Mouse (Mus musculus) stomach, postnatal 0 days (tissue): ENCODE measurements at regions not wholly inside any gene's neighbourhood (a gene's known extent, or its start where the extent isn't known, plus 50 kb on each side); places are given as distances from the start of the nearest gene placed in this dataset.

Source experiments
- ATAC-seq: fragments of 200-750 bp; cut with Nextera tagmentation; 2 replicates; pipeline ENCODE4 v1.8.0; 2017; ENCODE audit not compliant: low FRiP score, low TSS enrichment
- DNase-seq: peaks from one replicate; pipeline ENCODE4 v3.0.0-alpha.2; 2016; ENCODE audit warnings: low spot score
- H3K27ac ChIP-seq: fragments of 300-500 bp; sonication (generic); replicated peaks from 2 replicates; pipeline ENCODE4 v1.5.1; 2014; ENCODE audit warnings: mild to moderate bottlenecking, control low read depth
- H3K27me3 ChIP-seq: fragments of 300-500 bp; sonication (generic); 2 replicates; pipeline ENCODE4 v1.6.1; 2014; ENCODE audit warnings: low read length; ENCODE audit not compliant: control insufficient read depth, insufficient read depth
- H3K36me3 ChIP-seq: fragments of 300-500 bp; sonication (generic); 2 replicates; pipeline ENCODE4 v1.6.1; 2014; ENCODE audit warnings: low read length, mixed read lengths; ENCODE audit not compliant: control insufficient read depth, insufficient read depth
- H3K4me1 ChIP-seq: fragments of 300-500 bp; sonication (generic); replicated peaks from 2 replicates; pipeline ENCODE4 v1.6.1; 2014; ENCODE audit warnings: antibody characterized with exemption; ENCODE audit not compliant: control insufficient read depth, insufficient read depth
- H3K4me2 ChIP-seq: fragments of 300-500 bp; sonication (generic); replicated peaks from 2 replicates; pipeline ENCODE4 v1.6.1; 2014; ENCODE audit warnings: low read depth, mild to moderate bottlenecking, control low read depth, moderate library complexity
- H3K4me3 ChIP-seq: fragments of 300-500 bp; sonication (generic); 2 replicates; pipeline ENCODE4 v1.5.1; 2014; ENCODE audit warnings: low read depth, low read length, control low read depth
- H3K9ac ChIP-seq: fragments of 300-500 bp; sonication (generic); 2 replicates; pipeline ENCODE4 v1.6.1; 2014; ENCODE audit warnings: mild to moderate bottlenecking, low read length, control low read depth, mixed read lengths
- H3K9me3 ChIP-seq: fragments of 300-500 bp; sonication (generic); 2 replicates; pipeline ENCODE4 v1.6.1; 2016; ENCODE audit warnings: low read length; ENCODE audit not compliant: control insufficient read depth
- CTCF ChIP-seq: IDR thresholded peaks from 2 replicates; pipeline ENCODE4 v1.5.1; 2016; ENCODE audit warnings: antibody characterized with exemption, low read depth, mild to moderate bottlenecking, moderate library complexity
- EP300 ChIP-seq: optimal IDR thresholded peaks from 2 replicates; pipeline ENCODE3; 2016; ENCODE audit warnings: antibody characterized with exemption
- WGBS: fragments of 180-500 bp; shearing (Covaris S2); extraction: QIAGEN DNeasy Blood & Tissue Kit; methylation state at CpG from one replicate; pipeline ENCODE4 v1.1.7; 2014; 5-methylcytosine and 5-hydroxymethylcytosine counted together

- DNase-seq, result no peak
- H3K4me3 ChIP-seq, result no peak overlapping the region
- WGBS, result 36% methylated on average over 2 of the region's 2 CpGs
These were observed 314.5 kb upstream of the Trib2 start for GRCm38 (mm10) chr12:16131028-16131739.

GRCm38 (mm10) chr12:16130605-16131004 lies 313.9 kb upstream of the Trib2 start:
- TF ChIP-seq EP300, result no peak
- ATAC-seq (no peak), DNase-seq (no peak)
- no peak overlapping the region for H3K4me3 ChIP-seq
- no peak overlapping the region for H3K27ac ChIP-seq
- 60% methylated on average over 1 of the region's 1 CpGs for WGBS
- no peaks in the 10 kb centered on the region for H3K36me3 ChIP-seq
- no peaks in the 10 kb centered on the region for H3K27me3 ChIP-seq
- no peaks in the 10 kb centered on the region for H3K4me1 ChIP-seq
- no peak overlapping the region for H3K4me2 ChIP-seq
- no peak overlapping the region for H3K9ac ChIP-seq
- H3K9me3 ChIP-seq, result no peaks in the 10 kb centered on the region

More at GRCm38 (mm10) chr12:16131028-16131739, 314.5 kb upstream of the Trib2 start:
- no peak for ATAC-seq
- Histone ChIP-seq H3K27ac (no peak overlapping the region), H3K27me3 (no peaks in the 10 kb centered on the region), H3K4me1 (no peaks in the 10 kb centered on the region), H3K9me3 (no peaks in the 10 kb centered on the region), H3K9ac (no peak overlapping the region), H3K36me3 (no peaks in the 10 kb centered on the region), H3K4me2 (no peak overlapping the region)
- TF ChIP-seq EP300, result no peak
- no peak for TF ChIP-seq CTCF

DNA sequence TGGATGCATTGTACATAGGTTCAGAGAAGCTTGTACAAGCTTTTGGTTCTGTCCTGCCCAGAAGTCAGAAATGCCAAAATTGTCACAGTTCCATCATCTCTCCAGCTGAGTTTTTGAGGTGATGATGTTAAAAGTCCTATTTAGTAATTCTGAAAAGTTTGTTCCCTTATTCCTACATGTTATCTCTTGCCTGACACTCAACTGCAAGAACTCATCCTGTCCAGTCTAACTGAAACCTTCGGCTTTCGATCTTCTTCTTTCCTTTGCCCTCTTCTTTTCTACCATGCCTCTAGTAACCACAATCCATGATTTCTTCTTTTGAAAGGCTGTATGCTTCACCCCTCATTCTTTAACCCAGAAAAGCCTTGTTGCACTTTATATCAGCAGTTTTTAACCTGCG lies 313.2 kb upstream of the Trib2 start:
- H3K27me3 ChIP-seq, result no peaks in the 10 kb centered on the region
- no peak overlapping the region for H3K4me3 ChIP-seq
- DNase-seq (no peak), ATAC-seq (no peak)
- H3K36me3 ChIP-seq, result no peaks in the 10 kb centered on the region
- H3K9me3 ChIP-seq, result no peaks in the 10 kb centered on the region
- no peak for TF ChIP-seq EP300
- TF ChIP-seq CTCF, result no peak
- no peaks in the 10 kb centered on the region for H3K4me1 ChIP-seq
- 88% methylated on average over 3 of the region's 3 CpGs for WGBS
- no peak overlapping the region for H3K9ac ChIP-seq
- H3K27ac ChIP-seq, result no peak overlapping the region
- H3K4me2 ChIP-seq, result no peak overlapping the region

DNA sequence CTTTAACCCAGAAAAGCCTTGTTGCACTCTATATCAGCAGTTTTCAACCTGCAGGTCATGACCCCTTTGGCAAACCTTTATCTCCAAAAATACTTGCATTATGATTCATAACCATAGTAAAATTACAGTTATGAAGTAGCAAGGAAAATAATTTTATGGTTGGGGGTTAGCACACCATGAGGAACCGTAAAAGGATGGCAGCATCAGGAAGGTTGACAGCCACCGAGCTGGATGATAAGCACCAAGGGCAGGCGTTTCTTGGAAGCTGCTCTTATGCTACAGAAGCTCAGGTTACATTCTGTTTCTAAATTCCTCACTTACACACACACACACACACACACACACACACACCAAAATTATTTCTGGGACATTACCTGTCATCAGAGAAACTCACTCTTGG lies 312.5 kb upstream of the Trib2 start:
- Histone ChIP-seq H3K27ac (no peak overlapping the region), H3K4me2 (no peak overlapping the region), H3K9me3 (no peaks in the 10 kb centered on the region), H3K4me1 (no peaks in the 10 kb centered on the region), H3K27me3 (no peaks in the 10 kb centered on the region), H3K9ac (no peak overlapping the region), H3K36me3 (no peaks in the 10 kb centered on the region), H3K4me3 (no peak overlapping the region)
- DNase-seq (no peak), ATAC-seq (no peak)
- WGBS, result 72% methylated on average over 3 of the region's 3 CpGs
- TF ChIP-seq CTCF (no peak), EP300 (no peak)

GRCm38 (mm10) chr12:16124906-16125305 lies 308.2 kb upstream of the Trib2 start:
- Histone ChIP-seq H3K27ac (no peak overlapping the region), H3K27me3 (no peaks in the 10 kb centered on the region), H3K4me1 (no peaks in the 10 kb centered on the region), H3K4me3 (no peak overlapping the region), H3K9me3 (no peaks in the 10 kb centered on the region), H3K4me2 (no peak overlapping the region), H3K36me3 (no peaks in the 10 kb centered on the region), H3K9ac (no peak overlapping the region)
- TF ChIP-seq EP300 (no peak), CTCF (no peak)
- DNase-seq (no peak), ATAC-seq (no peak)
- 89% methylated on average over 2 of the region's 2 CpGs for WGBS

DNA sequence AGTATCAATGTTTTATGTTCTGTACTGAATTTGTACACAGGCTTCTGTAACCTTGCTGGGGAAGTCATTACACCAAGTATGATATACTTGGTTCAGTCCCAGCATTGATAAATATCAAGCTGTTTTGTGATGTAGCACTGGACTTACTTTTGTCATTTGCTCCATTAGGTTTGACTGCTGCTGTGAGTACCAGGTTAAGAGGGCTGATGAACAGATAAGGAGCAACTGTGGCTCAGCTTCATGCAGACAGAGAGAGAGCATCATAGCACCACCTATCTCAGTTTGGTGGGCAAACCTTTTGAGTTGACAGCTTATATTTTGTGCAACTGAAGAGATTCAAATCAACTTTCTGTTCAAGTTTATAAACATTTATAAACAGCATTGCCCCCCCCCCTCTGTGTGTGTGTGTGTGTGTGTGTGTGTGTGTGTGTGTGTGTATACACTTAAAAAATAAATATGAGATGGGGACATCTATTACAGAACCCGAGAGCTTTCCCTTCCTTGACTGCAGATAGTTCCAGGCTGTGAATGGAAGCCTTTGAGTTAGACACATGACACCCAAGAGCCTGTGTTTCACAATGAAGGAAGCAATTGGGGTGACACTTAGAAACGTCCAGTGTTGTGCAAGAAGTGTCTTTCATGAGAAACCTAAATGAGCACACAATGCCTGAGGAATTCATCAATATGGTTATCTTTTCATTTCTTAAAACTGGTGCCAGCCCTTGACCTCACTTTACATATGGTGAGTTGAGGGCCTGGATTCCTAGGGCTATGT lies 305.8 kb upstream of the Trib2 start:
- H3K27ac ChIP-seq, result no peak overlapping the region
- ATAC-seq (no peak), DNase-seq (no peak)
- no peak overlapping the region for H3K4me3 ChIP-seq
- no peaks in the 10 kb centered on the region for H3K4me1 ChIP-seq
- WGBS, result 44% methylated on average over 2 of the region's 2 CpGs
- H3K27me3 ChIP-seq, result no peaks in the 10 kb centered on the region
- H3K4me2 ChIP-seq, result no peak overlapping the region
- TF ChIP-seq CTCF (no peak), EP300 (no peak)
- no peaks in the 10 kb centered on the region for H3K9me3 ChIP-seq
- H3K9ac ChIP-seq, result no peak overlapping the region
- H3K36me3 ChIP-seq, result no peaks in the 10 kb centered on the region
